Mouse (Mus musculus) embryonic stem cell, embryonic (primary cell): ENCODE measurements at regions not wholly inside any gene's neighbourhood (a gene's known extent, or its start where the extent isn't known, plus 50 kb on each side); places are given as distances from the start of the nearest gene placed in this dataset.

Experiments used
- CTCF ChIA-PET, 4 experiments: fragments of 300-600 bp in 2 of 4; fragments of 350-600 bp in 2 of 4; sonication (Branson Sonifier 250); formaldehyde crosslinking; loops; one replicate each; lab custom pipeline; 2022; ENCODE audit warnings: inconsistent platforms in 2 of 4; lab: Charles Lee
- POLR2A ChIA-PET, 4 experiments: fragments of 300-600 bp in 2 of 4; fragments of 350-600 bp in 2 of 4; sonication (Branson Sonifier 250); formaldehyde crosslinking; loops; one replicate each; lab custom pipeline; 2022; ENCODE audit warnings: antibody characterized with exemption in 4 of 4, inconsistent platforms in 1 of 4; lab: Charles Lee

GRCm38 (mm10) chr8:77774551-77775335, 50.5 kb upstream of the Ednra start:
- CTCF ChIA-PET, result no interaction called here
- POLR2A ChIA-PET, result no interaction called here

DNA sequence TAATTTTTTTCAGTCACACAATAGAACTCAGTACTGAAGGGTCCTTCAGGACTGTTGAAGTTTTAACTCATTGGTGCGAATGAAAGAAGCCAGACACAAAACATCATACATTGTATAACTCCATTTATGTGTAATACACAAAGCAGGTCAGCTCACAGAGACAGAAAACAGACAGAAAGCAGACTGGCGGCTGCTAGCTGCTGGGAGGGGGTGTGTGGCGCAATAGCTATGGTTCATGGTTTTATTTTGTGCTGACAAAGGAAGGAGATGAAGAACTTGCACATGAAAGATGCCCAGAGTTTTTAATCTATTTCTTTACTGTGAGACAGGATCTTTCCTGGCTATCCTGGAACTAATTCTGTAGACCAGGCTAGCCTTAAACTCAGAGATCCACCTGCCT, 51.3 kb upstream of the Ednra start:
- POLR2A ChIA-PET, result no interaction called here
- CTCF ChIA-PET, result no interaction called here

GRCm38 (mm10) chr8:77777597-77777996, 53.3 kb upstream of the Ednra start:
- ChIA-PET POLR2A (interaction anchor here in 1 of 4 experiments (0.7 kb wide), 1 partner anchor 842 kb away, joined by 6 read pairs; no protein-coding TSS in a partner anchor), CTCF (interaction anchor here in 3 of 4 experiments (0.7 kb wide), 3 partner anchors 223 to 783 kb away, joined by 3 to 9 read pairs (median 5); no protein-coding TSS in a partner anchor)

DNA sequence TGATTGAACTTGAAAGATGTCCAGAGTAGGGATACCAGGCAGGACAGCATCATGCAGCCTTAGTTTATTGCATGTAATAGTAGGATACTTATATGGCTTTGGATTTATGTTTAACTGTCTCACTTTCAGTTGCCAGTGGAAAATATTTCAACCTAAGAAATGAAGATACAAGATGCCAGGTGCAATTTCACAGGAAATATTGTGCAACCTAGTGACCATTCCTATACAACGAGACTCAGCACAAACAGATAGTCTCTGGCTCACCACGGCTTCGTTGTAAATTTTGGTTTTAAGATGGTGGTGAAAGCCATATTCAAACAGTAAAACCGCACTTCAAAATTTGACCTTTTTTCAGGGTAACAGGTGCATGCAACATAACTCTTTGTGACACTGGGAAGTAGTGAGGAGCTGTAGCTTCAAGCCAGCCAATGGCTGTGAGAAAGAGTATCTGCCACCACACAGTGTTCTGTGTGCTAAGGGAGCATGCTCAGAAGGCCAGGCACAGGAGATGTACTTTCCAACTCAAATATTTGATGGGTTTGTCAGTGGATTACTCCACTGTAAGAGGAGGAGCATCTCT, 61.5 kb upstream of the Ednra start:
- CTCF ChIA-PET, result interaction anchor here in 1 of 4 experiments (2.4 kb wide), 1 partner anchor 13 kb away, joined by 11 read pairs; no protein-coding TSS in a partner anchor
- POLR2A ChIA-PET, result no interaction called here

DNA sequence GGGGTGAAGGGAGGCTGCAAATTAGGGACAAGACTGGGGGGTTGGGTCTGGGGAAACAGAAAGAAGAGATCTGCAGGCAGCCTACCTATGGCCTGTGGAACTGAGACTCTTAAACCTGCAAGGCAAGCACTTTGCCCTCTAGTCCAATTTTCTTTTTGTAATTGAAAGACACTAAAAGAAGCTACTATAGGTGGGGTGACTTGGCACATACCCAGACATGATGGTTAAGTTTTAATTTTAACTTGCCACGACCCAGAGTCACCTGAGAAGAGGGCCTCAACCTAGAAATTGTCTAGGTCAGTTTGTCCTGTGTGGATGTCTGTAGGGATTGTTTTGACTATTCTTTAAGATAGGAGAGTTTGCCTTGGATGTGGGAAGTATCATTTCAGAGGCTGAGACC, 70.6 kb upstream of the Ednra start:
- POLR2A ChIA-PET, result no interaction called here
- CTCF ChIA-PET, result no interaction called here

- POLR2A ChIA-PET, result no interaction called here
- CTCF ChIA-PET, result no interaction called here
Observed at GRCm38 (mm10) chr8:77803147-77803903, 79.1 kb upstream of the Ednra start.

DNA sequence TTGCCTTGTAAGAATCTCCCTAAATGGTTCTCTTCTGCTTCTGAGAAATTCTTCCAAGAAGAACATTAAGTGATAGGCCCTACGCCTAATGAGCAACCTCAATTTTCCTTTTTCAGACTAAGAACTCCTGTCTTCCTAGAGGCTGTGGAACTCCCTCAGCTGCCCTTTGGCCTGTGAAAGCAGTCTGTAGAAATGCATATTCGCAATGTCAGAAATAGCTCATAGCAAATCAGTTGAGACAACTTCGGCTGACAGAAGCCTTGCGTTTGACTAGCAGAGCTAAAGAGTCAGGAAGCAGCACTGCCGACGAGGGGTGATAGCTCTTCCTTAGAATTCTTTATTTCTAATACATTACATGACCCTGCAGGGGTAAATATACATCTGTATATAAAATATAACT, 80.3 kb upstream of the Ednra start:
- ChIA-PET CTCF (no interaction called here), POLR2A (no interaction called here)

GRCm38 (mm10) chr8:77804956-77805355, 80.7 kb upstream of the Ednra start:
- CTCF ChIA-PET, result no interaction called here
- POLR2A ChIA-PET, result no interaction called here

GRCm38 (mm10) chr8:77805657-77806056, 81.4 kb upstream of the Ednra start:
- POLR2A ChIA-PET, result no interaction called here
- CTCF ChIA-PET, result no interaction called here

GRCm38 (mm10) chr8:77814796-77815647, 90.8 kb upstream of the Ednra start:
- ChIA-PET CTCF (interaction anchor here in 1 of 4 experiments (1.0 kb wide), 1 partner anchor 42 kb away, joined by 3 read pairs; no protein-coding TSS in a partner anchor), POLR2A (interaction anchor here in 1 of 4 experiments (1.1 kb wide), 1 partner anchor 67 kb away, joined by 3 read pairs; no protein-coding TSS in a partner anchor)

- CTCF ChIA-PET, result interaction anchor here in 1 of 4 experiments (0.6 to 1.0 kb wide), 2 partner anchors 43 to 1674 kb away, joined by 3 to 6 read pairs; no protein-coding TSS in a partner anchor
- POLR2A ChIA-PET, result interaction anchor here in 1 of 4 experiments (1.1 kb wide), 1 partner anchor 67 kb away, joined by 3 read pairs; no protein-coding TSS in a partner anchor
Observed at GRCm38 (mm10) chr8:77815648-77815971, 91.3 kb upstream of the Ednra start.

GRCm38 (mm10) chr8:77816217-77816616, 92.0 kb upstream of the Ednra start:
- POLR2A ChIA-PET, result interaction anchor here in 1 of 4 experiments (1.1 kb wide), 1 partner anchor 66 kb away, joined by 3 read pairs; no protein-coding TSS in a partner anchor
- CTCF ChIA-PET, result interaction anchor here in 1 of 4 experiments (0.6 to 1.0 kb wide), 2 partner anchors 43 to 1674 kb away, joined by 3 to 6 read pairs; no protein-coding TSS in a partner anchor

DNA sequence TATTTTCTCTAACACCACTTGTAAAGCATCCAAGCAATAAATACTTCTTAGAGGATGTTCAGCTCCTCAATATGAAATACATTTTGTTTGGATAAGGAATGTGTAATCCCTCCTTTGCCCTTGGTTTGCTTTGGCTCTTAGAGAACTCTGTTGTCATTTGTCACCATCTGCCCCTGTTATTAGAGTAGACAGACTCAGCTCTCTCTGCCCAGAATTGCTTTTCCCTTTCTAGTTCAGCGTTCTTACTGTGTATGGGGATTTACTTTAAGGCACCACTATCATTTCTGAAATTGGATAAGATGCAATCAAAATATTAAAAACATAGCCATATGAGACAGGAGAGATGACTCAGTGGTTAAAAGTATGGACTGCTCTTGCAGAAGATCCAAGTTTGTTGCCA, 101.5 kb upstream of the Ednra start:
- ChIA-PET POLR2A (interaction anchor here in 1 of 4 experiments (0.6 kb wide), 1 partner anchor 204 kb away, joined by 3 read pairs; no protein-coding TSS in a partner anchor), CTCF (no interaction called here)

DNA sequence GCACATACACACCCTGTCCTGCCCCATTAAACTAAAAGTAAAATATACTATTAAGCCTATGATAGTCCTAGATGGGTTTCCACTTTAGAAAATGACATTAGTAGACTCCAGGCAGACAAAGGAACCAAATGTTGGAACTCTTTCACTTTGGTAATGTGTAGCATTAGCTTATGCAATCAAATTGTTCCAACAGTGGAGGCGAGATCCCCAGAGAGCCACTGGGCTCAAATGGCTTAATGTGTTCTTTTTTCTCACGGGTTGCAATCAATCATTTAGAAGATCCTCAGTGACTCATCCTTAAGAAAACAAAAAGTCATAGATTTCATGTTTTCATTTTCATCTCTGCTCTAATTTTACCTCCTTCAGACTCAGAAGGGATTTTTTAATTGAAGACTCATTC, 102.0 kb upstream of the Ednra start:
- POLR2A ChIA-PET, result no interaction called here
- CTCF ChIA-PET, result no interaction called here

- ChIA-PET CTCF (no interaction called here), POLR2A (no interaction called here)
Observed at GRCm38 (mm10) chr8:77828079-77828478, 103.8 kb upstream of the Ednra start.

DNA sequence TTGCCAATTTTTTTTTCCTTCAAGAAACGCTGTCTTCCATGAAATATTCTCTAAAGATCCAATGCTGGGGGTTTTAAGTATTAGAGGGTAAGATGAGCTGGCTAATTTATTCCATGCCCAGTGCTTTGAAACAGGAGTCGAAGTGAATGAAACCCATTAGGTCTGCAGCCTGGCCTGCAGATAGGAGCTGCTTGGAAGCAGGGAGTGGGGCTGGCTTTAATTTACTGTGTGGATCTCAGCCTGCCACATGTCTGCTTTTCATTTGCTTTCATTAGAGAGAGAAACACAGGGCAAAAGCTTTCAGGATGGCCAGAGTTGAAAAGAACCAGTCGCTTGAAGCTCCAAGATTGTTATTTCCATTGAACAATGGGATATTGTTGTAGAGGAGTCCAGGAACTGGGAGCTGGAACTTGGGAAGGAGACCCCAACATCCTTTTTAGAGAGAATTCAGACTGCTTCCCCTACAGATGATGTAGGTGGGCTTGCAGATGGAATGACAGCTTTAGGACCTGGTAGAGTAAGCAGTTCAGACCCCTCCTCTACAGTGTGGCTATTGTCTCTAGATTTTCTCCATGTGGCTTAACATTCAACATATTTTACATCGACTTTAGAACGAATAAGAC, 105.0 kb upstream of the Ednra start:
- CTCF ChIA-PET, result interaction anchor here in 1 of 4 experiments (1.0 kb wide), 1 partner anchor 56 kb away, joined by 3 read pairs; no protein-coding TSS in a partner anchor
- POLR2A ChIA-PET, result no interaction called here

- POLR2A ChIA-PET, result no interaction called here
Observed at GRCm38 (mm10) chr8:77829764-77830163, 105.5 kb upstream of the Ednra start.

DNA sequence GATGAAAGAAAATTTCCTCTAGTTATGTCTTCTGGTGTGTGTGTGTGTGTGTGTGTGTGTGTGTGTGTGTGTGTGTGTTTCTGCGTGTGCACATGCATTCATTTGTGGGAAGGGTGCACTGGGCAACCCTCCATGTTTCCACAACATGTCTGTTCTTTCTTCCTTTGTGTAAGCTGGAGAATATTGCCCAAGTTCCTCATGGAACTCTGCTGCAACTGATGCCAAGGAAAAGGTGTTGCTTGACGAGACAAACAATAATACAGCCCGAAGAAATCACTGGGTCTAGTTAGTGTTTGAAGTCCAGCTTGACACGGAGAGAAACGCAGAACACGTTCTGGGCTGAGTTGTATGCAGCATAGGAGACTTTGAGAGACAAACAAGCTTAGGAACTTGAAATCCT, 110.0 kb upstream of the Ednra start:
- ChIA-PET POLR2A (no interaction called here), CTCF (no interaction called here)

More at GRCm38 (mm10) chr8:77829764-77830163, 105.5 kb upstream of the Ednra start:
- CTCF ChIA-PET, result interaction anchor here in 2 of 4 experiments (0.6 to 1.0 kb wide), 2 partner anchors 18 to 57 kb away, joined by 3 to 4 read pairs; no protein-coding TSS in a partner anchor
